Mouse (Mus musculus): ENCODE data around the gene Morf4l1.
A peak's percentile ranks its signal among the peaks of the same experiment; 100 is the strongest.
"Not testable (repeated sequence)": the region's sequence is repeated elsewhere in the genome, so short reads cannot be mapped to it uniquely, and the experiment has no call there.

Gene Morf4l1

GRCm38 (mm10) chr9:90060932-90061331 is 53.6 kb downstream of the Morf4l1 start:
- DNase-seq (ENCODE audit: low read depth, low spot score): not testable (repeated sequence)

DNA sequence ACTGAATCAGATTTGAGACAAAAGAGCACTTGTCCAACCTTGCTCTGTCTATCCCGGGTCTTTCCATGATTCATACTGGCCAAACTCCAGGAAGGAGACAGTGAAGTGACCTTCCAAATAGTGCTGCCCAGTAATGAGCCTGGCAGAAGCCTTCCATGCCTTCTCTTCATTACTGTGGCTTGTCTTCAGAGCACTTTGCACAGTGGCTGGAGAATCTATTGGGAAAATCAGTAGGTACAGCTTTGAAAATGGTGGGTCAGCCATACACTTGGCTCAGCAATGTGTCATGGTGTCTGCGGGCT is 54.0 kb downstream of the Morf4l1 start:
- DNase-seq (ENCODE audit: low read depth, low spot score): no peak

DNA sequence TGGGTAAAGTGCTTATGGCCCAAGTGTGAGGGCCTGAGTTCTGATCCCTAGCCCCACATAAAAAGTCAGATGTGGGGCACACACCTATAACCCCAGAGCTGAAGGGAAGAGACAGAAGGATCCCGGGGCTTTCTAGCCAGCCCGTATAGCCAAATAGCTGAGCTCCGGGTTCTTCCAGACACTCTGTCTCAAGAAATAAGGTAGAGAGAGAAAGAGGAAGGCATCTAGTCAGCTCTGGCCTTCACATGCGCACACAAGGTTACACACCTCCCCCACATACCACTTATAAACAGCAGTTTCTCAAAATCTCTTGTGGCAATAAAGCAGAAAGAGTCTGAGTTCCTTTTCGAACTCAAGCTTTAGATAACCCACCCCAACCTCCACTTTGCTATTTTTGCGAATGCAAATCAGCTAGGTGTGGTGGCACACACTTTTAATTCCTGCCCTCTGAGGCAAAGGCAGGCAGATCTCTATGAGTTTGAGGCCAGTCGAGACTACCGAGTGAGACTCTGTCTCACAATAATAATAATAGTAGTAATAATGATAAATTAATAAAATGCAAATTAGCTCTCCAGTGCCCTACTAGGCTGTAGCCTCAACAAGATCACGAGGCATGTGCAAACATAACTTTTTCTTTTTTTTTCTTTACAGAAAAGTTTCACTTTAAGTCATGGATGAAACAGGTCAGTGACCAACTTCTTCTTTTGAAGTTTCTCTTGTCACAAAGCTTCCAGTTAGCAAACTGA is 54.6 kb downstream of the Morf4l1 start:
- no peak for DNase-seq (ENCODE audit: low read depth, low spot score)

GRCm38 (mm10) chr9:90056716-90057115 is 57.9 kb downstream of the Morf4l1 start:
- no peak for DNase-seq (ENCODE audit: low read depth, low spot score)

GRCm38 (mm10) chr9:90055911-90056310 is 58.7 kb downstream of the Morf4l1 start:
- no peak for DNase-seq (ENCODE audit: low read depth, low spot score)

- no peak for DNase-seq (ENCODE audit: low read depth, low spot score)
Measured at GRCm38 (mm10) chr9:90055409-90055808, 59.2 kb downstream of the Morf4l1 start.

GRCm38 (mm10) chr9:90054371-90055145 is 60.0 kb downstream of the Morf4l1 start:
- DNase-seq (ENCODE audit: low read depth, low spot score): peak; percentile 64

- DNase-seq (ENCODE audit: low read depth, low spot score): no peak
Measured at GRCm38 (mm10) chr9:90053852-90054251, 60.7 kb downstream of the Morf4l1 start, which contains the start of gene Ctsh. Gene Ctsh, plus strand, starts transcription at chr9:90054152.

DNA sequence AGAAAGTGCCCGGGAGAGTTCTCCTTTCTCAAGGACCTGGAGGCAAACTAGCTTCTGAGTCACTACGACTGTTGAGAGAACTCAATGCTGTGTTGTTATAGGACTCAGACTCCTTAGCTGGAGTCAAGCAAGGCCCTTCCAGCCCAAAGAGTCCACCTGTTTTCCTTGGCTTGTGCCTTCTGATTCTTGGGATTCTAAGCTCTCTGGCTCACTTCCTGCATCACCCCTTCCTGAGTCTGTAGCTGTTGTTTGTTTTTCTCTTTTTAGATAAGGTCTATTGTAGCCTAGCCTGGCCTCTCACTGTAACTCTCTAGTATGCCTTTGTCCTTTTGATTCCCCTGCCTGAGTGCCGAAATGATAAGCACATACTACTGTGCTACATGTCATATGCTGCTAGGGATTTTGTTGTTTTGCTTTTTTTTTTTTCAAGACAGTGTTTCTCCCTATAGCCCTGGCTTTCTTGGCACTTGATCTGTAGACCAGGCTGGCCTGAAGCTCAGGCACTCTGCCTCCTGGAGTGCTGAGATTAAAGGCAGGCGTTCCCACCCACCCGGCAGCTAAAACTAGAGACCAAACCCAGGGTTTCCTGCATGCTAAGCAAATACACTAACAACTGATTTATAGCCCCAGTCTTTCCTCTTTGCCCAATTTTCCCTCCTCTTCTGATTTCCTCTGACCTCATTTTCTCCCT is 66.5 kb downstream of the Morf4l1 start:
- DNase-seq (ENCODE audit: low read depth, low spot score): no peak

DNA sequence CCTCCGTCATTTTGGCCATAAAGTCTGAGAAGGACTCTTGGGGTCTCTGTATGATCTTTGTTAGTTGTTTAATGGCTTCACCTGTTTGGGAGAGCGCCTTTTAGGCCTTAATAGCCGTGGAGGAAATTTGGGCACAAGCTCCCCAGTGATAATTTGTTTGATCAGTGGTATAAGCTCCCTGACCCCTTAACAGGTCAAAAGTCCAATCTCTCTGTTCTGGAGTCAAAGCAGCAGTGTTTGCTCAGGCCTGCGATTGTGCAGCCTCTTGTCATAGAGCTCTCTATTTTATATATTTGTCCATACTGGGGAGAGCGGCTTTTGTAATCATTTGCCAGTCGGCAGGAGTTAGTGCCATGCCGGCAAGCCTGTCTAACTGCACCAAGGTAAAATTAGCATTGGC is 69.4 kb downstream of the Morf4l1 start:
- no peak for DNase-seq (ENCODE audit: low read depth, low spot score)

- DNase-seq (ENCODE audit: low read depth, low spot score): not testable (repeated sequence)
Measured at GRCm38 (mm10) chr9:90042906-90043305, 71.7 kb downstream of the Morf4l1 start.
